Mouse (Mus musculus): ENCODE results near the gene Hcn2.

Gene Hcn2

GRCm38 (mm10) chr10:79709307-79709706, 7.1 kb upstream of the Hcn2 start:
- DNase-seq (ENCODE audit: low read depth), result no peak

DNA sequence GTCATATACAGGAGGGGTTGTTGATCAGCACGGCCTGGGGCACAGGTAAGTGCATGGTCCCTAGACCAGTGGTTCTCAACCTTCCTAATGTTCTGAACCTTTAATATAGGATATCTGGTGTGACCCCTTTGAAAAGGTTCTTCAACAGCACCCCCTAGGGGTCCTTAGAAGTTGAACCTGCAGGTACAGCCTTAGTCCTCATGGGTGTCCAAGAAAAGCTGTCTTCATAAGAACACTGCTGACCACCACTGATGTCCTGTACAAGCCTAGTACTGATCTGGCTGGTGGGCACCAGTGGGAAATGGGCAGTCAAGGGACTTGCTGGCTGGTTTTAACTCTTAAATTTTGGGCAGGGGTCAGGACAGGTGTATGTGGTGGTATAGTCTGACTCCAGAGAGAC, 4.4 kb upstream of the Hcn2 start:
- DNase-seq (ENCODE audit: low read depth), result peak; percentile 80

GRCm38 (mm10) chr10:79712499-79713126, 3.8 kb upstream of the Hcn2 start:
- peak; percentile 83 for DNase-seq (ENCODE audit: low read depth)

GRCm38 (mm10) chr10:79713163-79713562, 3.3 kb upstream of the Hcn2 start:
- no peak for DNase-seq (ENCODE audit: low read depth)

DNA sequence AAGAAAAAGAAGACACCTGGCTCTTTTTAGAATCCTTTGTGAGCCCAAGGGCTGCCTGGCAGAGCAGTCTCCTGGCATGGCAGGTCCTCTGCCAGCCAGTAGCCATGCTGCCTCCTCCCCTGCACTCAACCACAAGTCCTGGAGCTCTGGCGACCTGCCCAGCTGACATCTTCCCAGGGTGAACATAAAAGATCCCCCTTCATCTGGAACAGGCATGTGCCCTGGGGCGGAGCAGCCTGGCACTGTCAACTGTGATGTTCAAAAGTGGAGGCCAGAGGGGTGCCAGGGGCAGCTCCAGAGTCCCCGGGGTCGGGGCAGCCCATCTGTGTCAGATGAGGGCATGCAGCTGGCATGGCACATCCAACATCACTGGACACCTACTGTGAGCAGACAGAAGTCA, 1.4 kb upstream of the Hcn2 start:
- no peak for DNase-seq (ENCODE audit: low read depth)

GRCm38 (mm10) chr10:79716988-79717355, 538 bp downstream of the Hcn2 start:
- DNase-seq (ENCODE audit: low read depth), result no peak

GRCm38 (mm10) chr10:79717640-79718357, 1.4 kb downstream of the Hcn2 start:
- DNase-seq (ENCODE audit: low read depth), result peak; percentile 68

DNA sequence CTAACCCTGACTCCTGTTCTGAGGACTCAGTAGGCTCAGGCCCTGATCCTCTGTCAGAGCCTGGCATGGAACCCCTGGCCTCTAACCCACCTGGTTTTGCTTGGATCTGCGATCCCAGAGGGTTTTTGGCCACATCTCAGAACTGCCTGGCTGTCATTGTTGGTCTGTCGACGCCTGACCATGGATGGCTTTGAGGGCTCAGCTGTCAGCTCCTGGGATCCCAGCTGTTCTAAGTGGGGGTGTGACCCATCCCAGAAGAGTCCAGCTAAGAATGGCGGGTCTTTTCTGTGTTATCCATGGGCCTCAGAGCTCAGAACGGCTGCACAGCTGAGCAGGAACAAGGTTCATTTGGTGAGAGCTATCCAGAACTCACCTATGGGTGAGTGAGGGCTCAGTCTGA, 4.7 kb downstream of the Hcn2 start:
- DNase-seq (ENCODE audit: low read depth), result no peak

- DNase-seq (ENCODE audit: low read depth), result no peak
These were observed 6.6 kb downstream of the Hcn2 start for GRCm38 (mm10) chr10:79723047-79723446.

GRCm38 (mm10) chr10:79723692-79724091, 7.3 kb downstream of the Hcn2 start:
- no peak for DNase-seq (ENCODE audit: low read depth)

- peak; percentile 70 for DNase-seq (ENCODE audit: low read depth)
These were observed 9.7 kb downstream of the Hcn2 start for GRCm38 (mm10) chr10:79726090-79726489.

DNA sequence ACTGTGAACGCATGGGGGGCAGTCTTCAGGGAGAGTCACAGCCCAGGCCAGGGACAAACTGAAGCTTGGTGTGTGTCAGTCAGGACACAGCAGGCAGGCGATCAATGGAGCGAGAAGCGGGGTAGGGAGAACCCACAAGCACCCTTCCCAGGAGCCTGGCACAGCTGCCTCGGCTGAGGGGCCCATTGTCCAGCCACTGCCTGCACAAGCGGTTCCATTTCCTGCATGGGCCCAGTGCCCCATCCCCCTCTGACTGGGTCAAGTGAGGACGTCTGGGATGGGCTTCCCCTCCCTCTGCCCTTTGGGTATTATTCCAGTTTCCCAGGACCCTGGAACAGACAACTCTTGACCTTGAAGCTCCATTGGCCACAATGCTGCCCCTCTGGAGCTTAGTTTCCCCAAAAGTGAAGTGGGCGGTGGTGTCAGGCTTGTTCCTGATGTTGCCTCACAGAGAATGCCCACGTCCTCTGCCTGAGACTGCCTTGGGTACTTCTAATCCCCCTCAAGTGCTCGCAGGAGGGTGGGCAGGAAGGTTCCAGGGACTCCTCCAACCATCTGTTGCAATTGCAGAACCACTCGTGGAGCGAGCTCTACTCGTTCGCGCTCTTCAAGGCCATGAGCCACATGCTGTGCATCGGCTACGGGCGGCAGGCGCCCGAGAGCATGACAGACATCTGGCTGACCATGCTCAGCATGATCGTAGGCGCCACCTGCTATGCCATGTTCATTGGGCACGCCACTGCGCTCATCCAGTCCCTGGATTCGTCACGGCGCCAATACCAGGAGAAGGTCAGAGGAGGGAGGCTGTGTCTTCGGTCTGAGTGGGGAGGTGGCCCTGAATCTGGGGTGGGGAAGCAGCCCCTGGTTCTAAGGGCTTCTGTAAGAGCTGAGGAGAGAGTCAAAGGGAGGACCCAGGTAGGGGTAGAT, 12.2 kb downstream of the Hcn2 start:
- DNase-seq (ENCODE audit: low read depth), result no peak

DNA sequence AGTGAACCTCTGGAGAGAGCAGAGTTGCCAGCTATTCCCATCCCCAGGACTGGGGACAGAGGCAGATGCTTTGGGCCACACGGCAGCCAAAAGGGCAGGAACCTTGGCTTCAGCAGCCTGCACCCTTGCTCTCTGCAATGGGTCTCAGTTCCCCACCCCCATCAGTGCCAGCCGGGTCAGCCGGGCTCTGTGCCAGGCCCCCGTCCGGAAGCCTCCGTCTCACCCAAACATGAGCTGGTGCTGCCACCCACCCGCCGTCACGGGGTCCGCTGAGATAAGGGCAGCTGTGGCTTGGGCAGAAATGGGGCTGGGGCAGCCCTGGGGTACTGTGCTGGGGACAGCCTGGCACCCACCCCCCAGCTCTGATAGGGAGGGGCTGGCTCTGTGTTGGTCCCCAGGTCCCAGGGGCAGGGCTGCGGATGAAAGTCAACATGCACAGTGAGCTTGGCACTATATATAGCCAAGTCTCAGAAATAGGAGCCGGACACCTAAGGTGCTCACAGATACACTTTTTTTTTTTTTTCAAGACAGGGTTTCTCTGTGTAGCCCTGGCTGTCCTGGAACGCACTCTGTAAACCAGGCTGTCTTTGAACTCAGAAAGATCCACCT, 13.0 kb downstream of the Hcn2 start:
- DNase-seq (ENCODE audit: low read depth), result peak; percentile 29

GRCm38 (mm10) chr10:79732500-79732899, 16.1 kb downstream of the Hcn2 start:
- DNase-seq (ENCODE audit: low read depth), result peak; percentile 42

- DNase-seq (ENCODE audit: low read depth), result no peak
These were observed 17.4 kb downstream of the Hcn2 start for GRCm38 (mm10) chr10:79733847-79734246.

DNA sequence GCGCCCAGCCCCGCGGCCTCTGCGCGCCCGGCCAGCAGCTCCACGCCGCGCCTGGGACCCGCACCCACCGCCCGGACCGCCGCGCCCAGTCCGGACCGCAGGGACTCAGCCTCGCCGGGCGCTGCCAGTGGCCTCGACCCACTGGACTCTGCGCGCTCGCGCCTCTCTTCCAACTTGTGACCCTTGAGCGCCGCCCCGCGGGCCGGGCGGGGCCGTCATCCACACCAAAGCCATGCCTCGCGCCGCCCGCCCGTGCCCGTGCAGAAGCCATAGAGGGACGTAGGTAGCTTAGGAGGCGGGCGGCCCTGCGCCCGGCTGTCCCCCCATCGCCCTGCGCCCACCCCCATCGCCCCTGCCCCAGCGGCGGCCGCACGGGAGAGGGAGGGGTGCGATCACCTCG, 18.9 kb downstream of the Hcn2 start:
- DNase-seq (ENCODE audit: low read depth), result no peak

DNA sequence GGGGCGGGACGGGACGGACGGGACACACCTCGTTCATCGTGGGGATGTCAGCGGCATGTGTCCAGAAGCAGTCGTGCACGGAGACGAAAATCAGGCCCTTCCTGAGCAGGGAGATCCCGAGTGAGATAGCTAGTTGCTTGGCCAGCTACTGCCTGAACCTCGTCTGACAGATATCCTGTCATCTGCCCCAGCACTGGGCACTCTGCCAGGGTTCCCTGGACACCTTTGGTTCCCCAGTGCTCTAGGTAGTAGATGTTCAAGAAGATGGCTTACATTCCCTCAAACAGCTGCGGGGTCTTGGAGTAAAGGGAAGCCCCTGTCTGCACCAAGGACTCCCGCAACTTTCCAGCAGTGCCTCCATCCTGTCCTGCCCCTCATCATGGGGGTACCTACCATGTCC, 20.3 kb downstream of the Hcn2 start:
- peak; percentile 30 for DNase-seq (ENCODE audit: low read depth)

GRCm38 (mm10) chr10:79738259-79738658, 21.8 kb downstream of the Hcn2 start:
- DNase-seq (ENCODE audit: low read depth), result no peak

DNA sequence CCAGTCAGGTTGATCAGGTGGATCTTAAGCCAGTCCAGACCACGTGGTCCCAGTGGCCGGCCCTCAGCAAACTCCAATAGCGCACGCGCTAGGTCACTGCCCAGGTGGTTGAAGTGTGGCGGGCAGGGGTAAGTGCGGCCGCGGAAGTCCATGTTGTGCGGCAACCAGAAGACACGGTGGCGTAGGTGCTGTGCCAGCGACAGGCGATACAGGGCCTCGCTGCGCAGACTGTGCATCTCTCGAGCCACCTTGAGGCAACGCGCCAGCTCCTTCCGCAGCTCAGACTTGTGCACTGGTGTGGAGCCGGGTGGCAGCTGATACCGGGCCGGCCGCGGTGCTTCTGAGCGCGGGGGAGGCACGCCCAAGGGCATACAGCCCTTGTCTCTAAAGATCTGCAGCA, 22.8 kb downstream of the Hcn2 start:
- DNase-seq (ENCODE audit: low read depth), result no peak

GRCm38 (mm10) chr10:79740863-79741262, 24.4 kb downstream of the Hcn2 start:
- DNase-seq (ENCODE audit: low read depth), result no peak

GRCm38 (mm10) chr10:79743161-79743560, 26.7 kb downstream of the Hcn2 start:
- no peak for DNase-seq (ENCODE audit: low read depth)

- no peak for DNase-seq (ENCODE audit: low read depth)
These were observed 27.4 kb downstream of the Hcn2 start for GRCm38 (mm10) chr10:79743650-79744365.

Measured in 416B (cell line).